Mouse (Mus musculus): ENCODE results near the gene Lhfpl3.

- TF ChIP-seq CTCF (IDR thresholded peaks at IDR 0.05) = no peak
- no peak for TF ChIP-seq POLR2A (IDR thresholded peaks at IDR 0.05; ENCODE audit: insufficient read depth, low read depth, low read length)
- TF ChIP-seq EP300 (IDR thresholded peaks at IDR 0.05; ENCODE audit: insufficient read depth, low read depth, low read length) = no peak
These were observed 154.1 kb downstream of the Lhfpl3 start for GRCm38 (mm10) chr5:22899913-22900312.

Measured in heart, adult 2 months (tissue).